Mouse (Mus musculus): ENCODE data around the gene Vamp1. TPM values are rescaled to one million over a fixed set of nuclear protein-coding genes. Genes with fewer than 3 reads are reported as not detected.
A peak's percentile ranks its signal among the peaks of the same experiment; 100 is the strongest.

Gene Vamp1
- polyA plus RNA-seq, 1 experiment from 2014 or later: 1.3 TPM

DNA sequence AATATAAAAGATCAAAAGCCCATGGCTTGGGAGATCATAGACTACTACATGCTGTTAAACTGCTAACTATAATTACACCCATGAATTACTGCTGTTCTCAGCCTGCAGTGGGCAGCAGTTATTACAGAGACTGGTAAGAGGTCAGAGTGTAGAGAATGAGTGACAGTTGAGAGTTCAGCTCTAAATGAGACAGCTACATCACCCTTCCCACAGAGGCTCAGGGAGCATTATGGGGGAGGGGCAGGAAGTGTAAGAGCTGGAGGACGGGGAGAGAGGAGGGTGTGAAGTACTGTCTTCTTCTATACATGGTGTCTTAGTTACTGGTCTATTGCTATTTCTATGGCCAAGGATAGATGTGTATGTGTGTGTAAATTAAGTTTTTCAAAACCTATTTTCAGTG, 29.2 kb downstream of the Vamp1 start:
- Histone ChIP-seq H3K4me3 (ENCODE audit: low read depth, low read length) (no peak overlapping the region), H3K4me1 (ENCODE audit: control insufficient read depth, insufficient read depth, low read length) (no peaks in the 10 kb centered on the region), H3K27me3 (ENCODE audit: control insufficient read depth, insufficient read depth, low read length) (no peaks in the 10 kb centered on the region), H3K4me2 (no peak overlapping the region), H3K9ac (ENCODE audit: low read length) (no peak overlapping the region), H3K36me3 (ENCODE audit: control insufficient read depth, insufficient read depth, low read length) (no peaks in the 10 kb centered on the region), H3K27ac (ENCODE audit: low read depth, low read length) (no peak overlapping the region), H3K9me3 (ENCODE audit: control insufficient read depth, low read length) (no peaks in the 10 kb centered on the region)
- 43% methylated on average over 1 of the region's 1 CpGs for WGBS
- ATAC-seq (ENCODE audit: low FRiP score) (no peak), DNase-seq (ENCODE audit: low spot score, missing footprints) (peak; percentile 14)

DNA sequence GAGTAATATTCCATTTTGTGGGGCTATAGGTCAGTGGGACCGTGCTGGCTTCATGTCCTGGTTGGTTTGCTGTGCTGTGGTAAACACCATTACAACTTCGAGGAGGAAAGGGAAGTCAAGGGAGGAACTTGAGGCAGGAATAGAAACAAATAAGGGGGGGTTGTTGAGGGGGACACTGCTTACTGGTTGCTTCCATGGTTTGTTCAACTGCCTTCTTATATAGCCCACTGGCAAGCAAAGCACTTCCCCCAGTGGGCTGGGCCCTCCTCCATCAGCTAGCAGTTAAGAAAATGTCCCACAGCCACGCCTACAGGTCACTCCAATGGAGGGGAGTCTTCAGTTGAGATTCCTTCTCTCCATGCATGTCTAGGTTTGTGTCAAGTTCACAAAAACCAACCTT, 36.9 kb downstream of the Vamp1 start:
- Histone ChIP-seq H3K4me2 (no peak overlapping the region), H3K27me3 (ENCODE audit: control insufficient read depth, insufficient read depth, low read length) (no peaks in the 10 kb centered on the region), H3K9me3 (ENCODE audit: control insufficient read depth, low read length) (no peaks in the 10 kb centered on the region), H3K27ac (ENCODE audit: low read depth, low read length) (no peak overlapping the region), H3K36me3 (ENCODE audit: control insufficient read depth, insufficient read depth, low read length) (no peaks in the 10 kb centered on the region), H3K4me1 (ENCODE audit: control insufficient read depth, insufficient read depth, low read length) (no peaks in the 10 kb centered on the region), H3K4me3 (ENCODE audit: low read depth, low read length) (no peak overlapping the region), H3K9ac (ENCODE audit: low read length) (no peak overlapping the region)
- DNase-seq (ENCODE audit: low spot score, missing footprints): no peak
- 88% methylated on average over 3 of the region's 3 CpGs for WGBS
- ATAC-seq (ENCODE audit: low FRiP score): no peak

DNA sequence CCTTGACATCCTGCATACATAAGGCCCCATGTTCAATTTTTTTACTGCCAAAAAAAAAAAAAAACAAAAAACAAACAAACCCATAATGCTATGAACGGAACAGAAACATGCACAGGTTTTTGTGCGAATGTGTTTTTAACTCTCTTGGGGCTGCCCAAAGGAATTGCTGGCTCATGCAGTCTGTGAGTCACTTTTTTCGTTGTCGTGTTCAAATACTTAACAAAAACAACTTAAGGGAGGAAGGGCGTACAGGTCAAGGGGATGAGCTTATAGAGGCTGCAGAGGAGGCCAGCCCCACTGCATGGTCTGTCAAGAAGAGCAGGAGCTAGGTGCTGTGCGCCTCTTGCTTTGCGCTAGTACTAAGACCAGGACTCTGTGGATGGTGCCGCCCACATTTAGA, 37.4 kb downstream of the Vamp1 start:
- H3K9ac ChIP-seq (ENCODE audit: low read length): no peak overlapping the region
- H3K4me1 ChIP-seq (ENCODE audit: control insufficient read depth, insufficient read depth, low read length): no peaks in the 10 kb centered on the region
- H3K4me3 ChIP-seq (ENCODE audit: low read depth, low read length): no peak overlapping the region
- H3K27me3 ChIP-seq (ENCODE audit: control insufficient read depth, insufficient read depth, low read length): no peaks in the 10 kb centered on the region
- H3K4me2 ChIP-seq: no peak overlapping the region
- no peaks in the 10 kb centered on the region for H3K9me3 ChIP-seq (ENCODE audit: control insufficient read depth, low read length)
- H3K36me3 ChIP-seq (ENCODE audit: control insufficient read depth, insufficient read depth, low read length): no peaks in the 10 kb centered on the region
- ATAC-seq (ENCODE audit: low FRiP score) (no peak), DNase-seq (ENCODE audit: low spot score, missing footprints) (no peak)
- WGBS: 91% methylated on average over 8 of the region's 8 CpGs
- no peak overlapping the region for H3K27ac ChIP-seq (ENCODE audit: low read depth, low read length)

DNA sequence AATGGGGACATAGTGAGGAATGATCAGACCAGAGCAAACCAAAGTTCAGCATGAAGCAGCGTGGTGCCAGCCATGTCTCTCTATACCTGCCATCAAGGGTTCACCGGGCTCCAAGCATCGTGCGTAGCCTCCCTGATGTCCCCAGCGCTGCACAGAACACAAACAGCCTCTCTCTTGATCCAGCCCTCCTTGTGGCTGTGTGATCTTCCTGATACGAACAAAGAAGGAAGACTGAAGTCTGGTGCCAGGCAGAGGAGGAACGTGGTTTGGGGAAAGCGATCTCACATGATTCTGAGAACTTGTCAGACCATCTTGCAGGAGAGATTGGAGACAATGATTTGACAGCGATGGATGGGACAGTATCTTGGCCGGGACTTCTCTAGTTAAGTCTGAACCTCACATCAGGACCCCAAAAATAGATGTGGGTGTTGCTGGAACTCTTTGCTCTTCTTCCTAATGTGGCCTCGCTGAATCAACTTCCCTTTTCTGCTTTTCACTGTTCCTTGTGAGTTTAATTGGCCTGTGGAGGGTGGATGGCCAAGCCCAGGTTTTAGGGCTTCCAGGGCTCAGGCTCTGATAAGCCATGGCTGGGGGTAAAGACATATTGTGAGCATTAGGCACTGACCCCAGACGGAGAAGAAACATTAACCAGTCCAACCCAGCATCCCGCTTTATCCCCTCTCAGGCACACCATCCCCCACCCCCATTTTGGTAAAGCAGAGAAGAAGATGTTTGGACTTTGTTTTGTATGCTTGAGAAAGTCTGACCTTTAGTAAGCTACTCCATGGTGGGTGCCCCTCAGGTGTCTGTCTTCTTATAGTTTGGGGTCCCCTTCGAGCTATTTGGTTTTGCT, 38.7 kb downstream of the Vamp1 start:
- H3K4me1 ChIP-seq (ENCODE audit: control insufficient read depth, insufficient read depth, low read length): no peaks in the 10 kb centered on the region
- no peaks in the 10 kb centered on the region for H3K9me3 ChIP-seq (ENCODE audit: control insufficient read depth, low read length)
- H3K36me3 ChIP-seq (ENCODE audit: control insufficient read depth, insufficient read depth, low read length): no peaks in the 10 kb centered on the region
- no peak overlapping the region for H3K4me2 ChIP-seq
- no peak overlapping the region for H3K4me3 ChIP-seq (ENCODE audit: low read depth, low read length)
- no peak for ATAC-seq (ENCODE audit: low FRiP score)
- H3K9ac ChIP-seq (ENCODE audit: low read length): no peak overlapping the region
- WGBS: 80% methylated on average over 14 of the region's 14 CpGs
- H3K27ac ChIP-seq (ENCODE audit: low read depth, low read length): no peak overlapping the region
- no peaks in the 10 kb centered on the region for H3K27me3 ChIP-seq (ENCODE audit: control insufficient read depth, insufficient read depth, low read length)
- DNase-seq (ENCODE audit: low spot score, missing footprints): peak; percentile 54

DNA sequence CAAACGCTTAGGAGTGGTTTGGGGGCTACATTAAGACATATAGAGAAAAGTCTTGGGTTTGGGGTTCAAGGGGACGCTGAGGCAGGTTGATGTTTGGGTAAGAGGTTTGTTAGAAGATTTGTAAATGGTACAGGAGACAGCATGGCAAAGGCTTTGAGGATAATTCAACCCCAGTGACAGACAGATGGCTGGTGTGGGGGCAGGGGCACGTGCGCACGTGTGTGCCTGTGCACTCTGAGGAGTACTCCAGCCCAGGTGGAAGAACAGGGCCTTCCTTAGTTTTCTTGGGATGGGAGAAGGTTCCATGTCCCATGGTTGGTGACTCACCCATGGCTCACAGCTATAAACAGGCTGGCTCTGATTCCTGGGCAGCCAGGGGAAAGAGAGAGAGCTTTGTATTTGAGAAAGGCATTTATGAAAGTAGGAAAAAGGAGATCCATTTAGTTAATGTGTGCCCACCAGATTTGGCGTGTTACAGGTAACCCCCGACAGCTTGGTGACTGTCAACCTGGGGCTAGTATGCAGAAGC, 40.2 kb downstream of the Vamp1 start:
- Histone ChIP-seq H3K4me1 (ENCODE audit: control insufficient read depth, insufficient read depth, low read length) (no peaks in the 10 kb centered on the region), H3K27me3 (ENCODE audit: control insufficient read depth, insufficient read depth, low read length) (no peaks in the 10 kb centered on the region), H3K9me3 (ENCODE audit: control insufficient read depth, low read length) (no peaks in the 10 kb centered on the region), H3K36me3 (ENCODE audit: control insufficient read depth, insufficient read depth, low read length) (no peaks in the 10 kb centered on the region), H3K27ac (ENCODE audit: low read depth, low read length) (no peak overlapping the region), H3K4me2 (no peak overlapping the region), H3K9ac (ENCODE audit: low read length) (no peak overlapping the region), H3K4me3 (ENCODE audit: low read depth, low read length) (no peak overlapping the region)
- WGBS: 91% methylated on average over 7 of the region's 7 CpGs
- ATAC-seq (ENCODE audit: low FRiP score) (no peak), DNase-seq (ENCODE audit: low spot score, missing footprints) (peak; percentile 33)

DNA sequence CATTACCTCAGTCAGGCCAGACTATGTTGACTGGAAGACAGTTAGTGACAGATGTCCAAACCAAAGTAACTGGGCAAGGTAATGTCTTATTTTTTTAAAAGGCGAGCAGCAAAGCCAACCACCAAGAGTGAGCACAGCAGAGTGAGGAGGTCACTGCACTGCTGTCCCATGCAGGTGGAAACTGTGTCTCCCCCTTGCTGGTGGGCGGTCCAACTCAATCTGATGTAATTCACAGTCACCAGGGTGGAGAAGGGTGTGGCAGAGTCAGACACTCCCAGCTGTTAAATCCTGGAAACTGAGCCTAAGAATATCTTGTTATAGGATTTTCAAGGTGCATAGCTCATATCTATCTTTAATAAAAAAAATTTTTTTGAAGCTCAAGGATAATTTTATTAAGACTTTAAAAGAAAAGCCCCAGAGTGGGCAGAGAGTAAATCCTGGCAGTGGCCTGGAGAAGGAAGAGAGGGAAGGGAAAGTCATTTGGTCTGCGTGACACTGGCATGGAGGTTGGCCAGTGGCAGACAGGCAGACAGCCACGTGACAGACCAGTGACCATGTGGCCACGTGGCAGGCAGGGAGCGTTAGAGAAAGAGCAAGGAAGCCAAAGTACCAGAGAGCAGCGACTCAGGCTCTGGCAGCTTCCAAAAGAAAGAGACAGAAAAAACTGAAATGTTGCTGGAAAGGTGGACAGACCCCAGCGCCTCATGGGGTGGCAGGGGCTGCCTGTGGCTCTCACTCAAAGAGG, 41.0 kb downstream of the Vamp1 start:
- WGBS: 79% methylated on average over 8 of the region's 8 CpGs
- no peaks in the 10 kb centered on the region for H3K4me1 ChIP-seq (ENCODE audit: control insufficient read depth, insufficient read depth, low read length)
- H3K36me3 ChIP-seq (ENCODE audit: control insufficient read depth, insufficient read depth, low read length): no peaks in the 10 kb centered on the region
- H3K9ac ChIP-seq (ENCODE audit: low read length): no peak overlapping the region
- H3K27ac ChIP-seq (ENCODE audit: low read depth, low read length): no peak overlapping the region
- ATAC-seq (ENCODE audit: low FRiP score) (no peak), DNase-seq (ENCODE audit: low spot score, missing footprints) (no peak)
- no peaks in the 10 kb centered on the region for H3K9me3 ChIP-seq (ENCODE audit: control insufficient read depth, low read length)
- no peak overlapping the region for H3K4me2 ChIP-seq
- no peaks in the 10 kb centered on the region for H3K27me3 ChIP-seq (ENCODE audit: control insufficient read depth, insufficient read depth, low read length)
- H3K4me3 ChIP-seq (ENCODE audit: low read depth, low read length): no peak overlapping the region

DNA sequence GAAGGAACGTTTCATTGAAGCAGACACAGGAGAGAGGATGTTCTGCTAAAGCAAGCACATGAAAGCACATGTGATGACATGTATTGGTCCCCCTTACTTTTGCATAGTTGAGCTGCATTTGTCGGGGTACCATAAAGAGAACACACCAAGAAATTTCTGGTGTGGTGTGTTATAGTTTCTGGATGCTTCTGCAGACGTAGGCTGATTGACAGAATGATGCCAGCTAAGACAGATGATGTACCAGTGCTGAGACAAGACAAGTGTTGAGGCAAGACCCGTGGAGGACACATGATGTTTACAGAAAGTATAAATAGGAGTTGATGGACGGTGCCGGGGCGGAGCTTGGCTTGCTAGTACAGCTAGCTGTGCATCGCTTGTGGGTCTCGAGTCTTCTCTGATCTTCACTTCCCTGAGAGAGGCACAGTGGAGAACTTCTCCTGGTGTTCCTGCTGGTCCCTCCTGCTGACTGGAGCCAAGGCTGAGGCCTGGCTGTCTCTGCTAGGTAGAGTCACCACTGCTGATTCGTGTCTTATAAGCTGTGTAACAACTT, 44.7 kb downstream of the Vamp1 start:
- 82% methylated on average over 10 of the region's 10 CpGs for WGBS
- Histone ChIP-seq H3K36me3 (ENCODE audit: control insufficient read depth, insufficient read depth, low read length) (no peaks in the 10 kb centered on the region), H3K27ac (ENCODE audit: low read depth, low read length) (no peak overlapping the region)

DNA sequence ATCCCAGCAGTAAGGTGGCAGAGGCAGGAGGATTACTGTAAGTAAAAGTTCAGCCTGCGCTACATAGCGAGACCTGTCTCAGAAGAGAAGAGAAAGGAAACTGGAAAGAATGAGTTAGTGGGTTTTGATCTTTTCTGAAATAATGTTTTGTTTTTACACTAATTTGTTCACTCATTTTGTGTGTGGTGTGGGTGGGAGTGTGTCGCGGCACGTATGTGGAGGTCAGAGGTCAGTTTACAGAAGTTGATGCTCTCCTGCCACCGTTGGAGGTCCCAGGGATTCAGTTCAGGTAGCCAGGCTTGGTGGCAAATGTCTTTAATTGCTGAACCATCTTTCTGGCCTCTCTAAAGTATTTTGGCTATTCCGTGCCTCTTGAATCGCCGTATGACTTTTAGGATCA, 48.9 kb downstream of the Vamp1 start:
- Histone ChIP-seq H3K9ac (ENCODE audit: low read length) (no peak overlapping the region), H3K4me2 (no peak overlapping the region), H3K9me3 (ENCODE audit: control insufficient read depth, low read length) (no peaks in the 10 kb centered on the region), H3K27ac (ENCODE audit: low read depth, low read length) (no peak overlapping the region), H3K4me3 (ENCODE audit: low read depth, low read length) (no peak overlapping the region), H3K36me3 (ENCODE audit: control insufficient read depth, insufficient read depth, low read length) (no peaks in the 10 kb centered on the region), H3K27me3 (ENCODE audit: control insufficient read depth, insufficient read depth, low read length) (no peaks in the 10 kb centered on the region), H3K4me1 (ENCODE audit: control insufficient read depth, insufficient read depth, low read length) (no peaks in the 10 kb centered on the region)
- WGBS: 89% methylated on average over 9 of the region's 9 CpGs
- ATAC-seq (ENCODE audit: low FRiP score) (no peak), DNase-seq (ENCODE audit: low spot score, missing footprints) (no peak)

More for the DNA sequence above, 44.7 kb downstream of the Vamp1 start:
- no peak overlapping the region for H3K4me3 ChIP-seq (ENCODE audit: low read depth, low read length)
- no peaks in the 10 kb centered on the region for H3K4me1 ChIP-seq (ENCODE audit: control insufficient read depth, insufficient read depth, low read length)
- no peak overlapping the region for H3K9ac ChIP-seq (ENCODE audit: low read length)
- no peak overlapping the region for H3K4me2 ChIP-seq
- ATAC-seq (ENCODE audit: low FRiP score) (no peak), DNase-seq (ENCODE audit: low spot score, missing footprints) (no peak)
- H3K27me3 ChIP-seq (ENCODE audit: control insufficient read depth, insufficient read depth, low read length): no peaks in the 10 kb centered on the region
- H3K9me3 ChIP-seq (ENCODE audit: control insufficient read depth, low read length): no peaks in the 10 kb centered on the region

DNA sequence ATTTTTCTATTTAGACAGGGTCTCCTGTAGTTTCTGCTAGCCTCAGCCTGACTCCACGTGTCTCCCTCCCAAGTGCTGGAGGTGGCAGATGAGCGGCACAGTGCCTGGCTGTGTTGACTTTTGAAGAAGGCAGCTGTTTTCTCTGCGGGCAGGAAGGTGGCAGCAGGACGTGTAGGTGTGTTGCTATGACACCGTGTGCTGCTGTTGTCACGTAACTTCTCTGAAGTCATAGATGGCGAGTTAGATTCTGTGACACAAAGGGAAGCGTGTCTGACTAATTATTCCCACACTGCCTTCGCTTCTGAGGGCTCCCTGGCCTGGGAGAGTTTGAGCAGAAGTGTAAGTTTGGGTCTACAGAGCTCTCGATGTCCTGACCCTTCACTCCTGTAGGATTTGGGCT, 49.9 kb downstream of the Vamp1 start:
- no peaks in the 10 kb centered on the region for H3K9me3 ChIP-seq (ENCODE audit: control insufficient read depth, low read length)
- peak; percentile 69 for DNase-seq (ENCODE audit: low spot score, missing footprints)
- ATAC-seq (ENCODE audit: low FRiP score): no peak
- 63% methylated on average over 10 of the region's 10 CpGs for WGBS
- H3K27ac ChIP-seq (ENCODE audit: low read depth, low read length): no peak overlapping the region
- H3K4me3 ChIP-seq (ENCODE audit: low read depth, low read length): no peak overlapping the region
- no peak overlapping the region for H3K9ac ChIP-seq (ENCODE audit: low read length)
- no peaks in the 10 kb centered on the region for H3K4me1 ChIP-seq (ENCODE audit: control insufficient read depth, insufficient read depth, low read length)
- H3K36me3 ChIP-seq (ENCODE audit: control insufficient read depth, insufficient read depth, low read length): no peaks in the 10 kb centered on the region
- H3K27me3 ChIP-seq (ENCODE audit: control insufficient read depth, insufficient read depth, low read length): no peaks in the 10 kb centered on the region
- no peak overlapping the region for H3K4me2 ChIP-seq

Data from midbrain, embryonic 11.5 days (tissue).